Mouse (Mus musculus): ENCODE results near the gene Elmsan1. TPM values are rescaled to one million over a fixed set of nuclear protein-coding genes. Genes with fewer than 3 reads are reported as not detected.
A peak's percentile ranks its signal among the peaks of the same experiment; 100 is the strongest.

The Elmsan1 gene
- polyA plus RNA-seq, 1 experiment from 2014 or later, result 9.2 TPM

- H3K4me1 ChIP-seq, result peaks cover 62% of the 10 kb centered on the region
- no peaks in the 10 kb centered on the region for H3K9me3 ChIP-seq (replicated peaks)
- H3K36me3 ChIP-seq, result peaks cover 32% of the 10 kb centered on the region
- H3K27ac ChIP-seq, result peak overlapping the region; percentile 71; the same call in 1 of the 2 replicates
- WGBS, result 95% methylated on average over 5 of the region's 5 CpGs
- no peak overlapping the region for H3K4me3 ChIP-seq
- no peak for DNase-seq (ENCODE audit: low spot score)
- no peaks in the 10 kb centered on the region for H3K27me3 ChIP-seq (ENCODE audit: low read depth, poor library complexity, severe bottlenecking)
Observed at GRCm38 (mm10) chr12:84186950-84187349, 31.7 kb downstream of the Elmsan1 start.

- 90% methylated on average over 3 of the region's 3 CpGs for WGBS
- H3K9me3 ChIP-seq (replicated peaks), result no peaks in the 10 kb centered on the region
- no peak overlapping the region for H3K27ac ChIP-seq
- H3K36me3 ChIP-seq, result peaks cover 32% of the 10 kb centered on the region
- no peaks in the 10 kb centered on the region for H3K27me3 ChIP-seq (ENCODE audit: low read depth, poor library complexity, severe bottlenecking)
- peaks cover 62% of the 10 kb centered on the region for H3K4me1 ChIP-seq
- no peak overlapping the region for H3K4me3 ChIP-seq
- no peak for DNase-seq (ENCODE audit: low spot score)
Observed at GRCm38 (mm10) chr12:84186536-84186935, 32.1 kb downstream of the Elmsan1 start.

DNA sequence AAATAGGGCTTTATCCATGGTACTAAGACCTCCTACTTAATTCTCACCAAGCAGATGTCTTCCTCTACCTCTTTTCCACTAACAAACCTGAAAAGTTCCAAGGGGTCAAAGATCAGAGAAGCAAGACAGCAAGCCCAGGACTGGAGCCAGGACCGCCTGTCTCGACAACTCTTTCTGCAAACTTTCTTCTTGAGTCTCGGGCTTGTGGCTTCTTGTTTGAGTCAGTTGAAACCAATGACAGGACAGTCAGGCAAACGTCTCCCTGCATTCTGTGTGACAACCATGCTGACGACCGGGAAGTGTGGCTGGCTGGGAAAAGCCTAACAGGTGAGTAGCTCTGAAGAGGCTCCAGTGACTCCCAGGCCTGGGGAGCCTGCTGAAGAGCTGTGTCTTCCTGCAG lies 33.1 kb downstream of the Elmsan1 start:
- 65% methylated on average over 6 of the region's 6 CpGs for WGBS
- no peak overlapping the region for H3K27ac ChIP-seq
- no peaks in the 10 kb centered on the region for H3K9me3 ChIP-seq (replicated peaks)

GRCm38 (mm10) chr12:84184979-84185378 lies 33.7 kb downstream of the Elmsan1 start:
- 91% methylated on average over 5 of the region's 5 CpGs for WGBS

More for the DNA sequence above, 33.1 kb downstream of the Elmsan1 start:
- peaks cover 62% of the 10 kb centered on the region for H3K4me1 ChIP-seq
- DNase-seq (ENCODE audit: low spot score), result no peak
- H3K27me3 ChIP-seq (ENCODE audit: low read depth, poor library complexity, severe bottlenecking), result no peaks in the 10 kb centered on the region
- H3K4me3 ChIP-seq, result no peak overlapping the region
- H3K36me3 ChIP-seq, result peaks cover 36% of the 10 kb centered on the region

GRCm38 (mm10) chr12:84181999-84182398 lies 36.7 kb downstream of the Elmsan1 start:
- WGBS, result 71% methylated on average over 6 of the region's 6 CpGs
- no peak for DNase-seq (ENCODE audit: low spot score)

More at GRCm38 (mm10) chr12:84184979-84185378, 33.7 kb downstream of the Elmsan1 start:
- no peak overlapping the region for H3K4me3 ChIP-seq
- no peak overlapping the region for H3K27ac ChIP-seq
- H3K36me3 ChIP-seq, result peaks cover 36% of the 10 kb centered on the region
- H3K4me1 ChIP-seq, result peaks cover 62% of the 10 kb centered on the region
- no peaks in the 10 kb centered on the region for H3K9me3 ChIP-seq (replicated peaks)
- H3K27me3 ChIP-seq (ENCODE audit: low read depth, poor library complexity, severe bottlenecking), result no peaks in the 10 kb centered on the region
- no peak for DNase-seq (ENCODE audit: low spot score)

GRCm38 (mm10) chr12:84180701-84181435 lies 37.8 kb downstream of the Elmsan1 start:
- Histone ChIP-seq H3K27me3 (ENCODE audit: low read depth, poor library complexity, severe bottlenecking) (no peaks in the 10 kb centered on the region), H3K4me3 (no peak overlapping the region), H3K9me3 (replicated peaks) (no peaks in the 10 kb centered on the region), H3K36me3 (peaks cover 21% of the 10 kb centered on the region), H3K27ac (peak overlapping the region; percentile 19; the same call in 1 of the 2 replicates), H3K4me1 (peaks cover 65% of the 10 kb centered on the region)
- DNase-seq (ENCODE audit: low spot score), result no peak
- 80% methylated on average over 8 of the region's 8 CpGs for WGBS

More at GRCm38 (mm10) chr12:84181999-84182398, 36.7 kb downstream of the Elmsan1 start:
- Histone ChIP-seq H3K27ac (no peak overlapping the region), H3K4me1 (peaks cover 59% of the 10 kb centered on the region), H3K36me3 (peaks cover 32% of the 10 kb centered on the region), H3K4me3 (no peak overlapping the region), H3K9me3 (replicated peaks) (no peaks in the 10 kb centered on the region), H3K27me3 (ENCODE audit: low read depth, poor library complexity, severe bottlenecking) (no peaks in the 10 kb centered on the region)

DNA sequence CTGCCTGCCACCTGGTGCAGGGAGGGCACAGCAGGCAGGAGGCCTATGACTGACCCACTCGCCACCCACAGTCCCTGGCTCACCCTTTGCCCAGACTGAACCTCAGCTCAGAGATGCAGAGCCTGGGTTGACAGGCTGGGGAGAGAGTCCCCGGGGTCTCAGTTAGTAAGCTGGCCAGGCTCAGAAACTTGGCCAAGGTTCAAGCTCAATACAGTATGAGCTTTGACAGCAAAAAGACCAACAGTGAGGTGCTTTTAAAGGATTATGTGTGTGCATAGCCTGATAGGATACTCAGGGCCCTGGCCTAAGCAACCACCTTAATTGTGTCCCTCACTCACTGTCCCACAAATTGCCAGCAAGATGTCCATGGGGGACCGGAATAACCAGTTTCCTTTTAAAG lies 38.6 kb downstream of the Elmsan1 start:
- DNase-seq (ENCODE audit: low spot score), result no peak
- H3K27ac ChIP-seq, result no peak overlapping the region
- 87% methylated on average over 3 of the region's 3 CpGs for WGBS

GRCm38 (mm10) chr12:84178652-84179445 lies 39.8 kb downstream of the Elmsan1 start:
- Histone ChIP-seq H3K4me3 (no peak overlapping the region), H3K4me1 (peaks cover 78% of the 10 kb centered on the region)

More for the DNA sequence above, 38.6 kb downstream of the Elmsan1 start:
- Histone ChIP-seq H3K27me3 (ENCODE audit: low read depth, poor library complexity, severe bottlenecking) (no peaks in the 10 kb centered on the region), H3K36me3 (peaks cover 15% of the 10 kb centered on the region), H3K9me3 (replicated peaks) (no peaks in the 10 kb centered on the region), H3K4me3 (no peak overlapping the region), H3K4me1 (peaks cover 68% of the 10 kb centered on the region)

DNA sequence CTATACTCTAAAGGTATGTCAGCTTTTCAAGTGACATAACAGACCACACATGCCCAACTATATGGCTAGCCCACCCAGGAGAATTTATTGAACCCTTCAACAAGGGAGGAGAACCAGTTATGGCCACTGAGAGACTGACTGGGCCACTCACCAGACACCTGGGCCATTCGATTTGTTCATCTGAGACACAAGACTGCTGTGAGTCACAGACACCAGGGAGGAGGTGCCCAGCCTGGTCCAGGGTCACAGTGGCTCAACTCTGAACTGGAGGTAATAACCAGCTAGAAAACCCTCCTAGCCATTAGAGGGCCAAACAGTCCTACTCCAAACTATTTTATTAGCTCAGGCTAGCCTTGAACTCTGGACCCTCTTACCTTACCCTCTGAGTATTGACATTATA lies 40.6 kb downstream of the Elmsan1 start:
- WGBS, result 44% methylated on average over 1 of the region's 1 CpGs
- Histone ChIP-seq H3K27me3 (ENCODE audit: low read depth, poor library complexity, severe bottlenecking) (no peaks in the 10 kb centered on the region), H3K36me3 (peaks cover 18% of the 10 kb centered on the region), H3K9me3 (replicated peaks) (no peaks in the 10 kb centered on the region), H3K27ac (no peak overlapping the region), H3K4me3 (no peak overlapping the region), H3K4me1 (peaks cover 82% of the 10 kb centered on the region)
- no peak for DNase-seq (ENCODE audit: low spot score)

More at GRCm38 (mm10) chr12:84178652-84179445, 39.8 kb downstream of the Elmsan1 start:
- Histone ChIP-seq H3K27ac (no peak overlapping the region), H3K27me3 (ENCODE audit: low read depth, poor library complexity, severe bottlenecking) (no peaks in the 10 kb centered on the region), H3K9me3 (replicated peaks) (no peaks in the 10 kb centered on the region), H3K36me3 (peaks cover 10% of the 10 kb centered on the region)
- no peak for DNase-seq (ENCODE audit: low spot score)
- WGBS, result 69% methylated on average over 10 of the region's 10 CpGs

GRCm38 (mm10) chr12:84176886-84177765 lies 41.6 kb downstream of the Elmsan1 start:
- H3K36me3 ChIP-seq, result peaks cover 27% of the 10 kb centered on the region
- WGBS, result 43% methylated on average over 6 of the region's 6 CpGs
- peak overlapping the region; percentile 92 for H3K27ac ChIP-seq
- no peaks in the 10 kb centered on the region for H3K9me3 ChIP-seq (replicated peaks)
- peaks cover 82% of the 10 kb centered on the region for H3K4me1 ChIP-seq
- peak overlapping the region; percentile 58 for H3K4me3 ChIP-seq
- H3K27me3 ChIP-seq (ENCODE audit: low read depth, poor library complexity, severe bottlenecking), result no peaks in the 10 kb centered on the region
- DNase-seq (ENCODE audit: low spot score), result no peak

- 11% methylated on average over 13 of the region's 13 CpGs for WGBS
- peaks cover 79% of the 10 kb centered on the region for H3K4me1 ChIP-seq
- H3K9me3 ChIP-seq (replicated peaks), result no peaks in the 10 kb centered on the region
- peak; percentile 56 for DNase-seq (ENCODE audit: low spot score)
- H3K36me3 ChIP-seq, result peaks cover 35% of the 10 kb centered on the region
- H3K27ac ChIP-seq, result peak overlapping the region; percentile 92
- peak overlapping the region; percentile 58 for H3K4me3 ChIP-seq
- no peaks in the 10 kb centered on the region for H3K27me3 ChIP-seq (ENCODE audit: low read depth, poor library complexity, severe bottlenecking)
Observed at GRCm38 (mm10) chr12:84176126-84176769, 42.4 kb downstream of the Elmsan1 start.

DNA sequence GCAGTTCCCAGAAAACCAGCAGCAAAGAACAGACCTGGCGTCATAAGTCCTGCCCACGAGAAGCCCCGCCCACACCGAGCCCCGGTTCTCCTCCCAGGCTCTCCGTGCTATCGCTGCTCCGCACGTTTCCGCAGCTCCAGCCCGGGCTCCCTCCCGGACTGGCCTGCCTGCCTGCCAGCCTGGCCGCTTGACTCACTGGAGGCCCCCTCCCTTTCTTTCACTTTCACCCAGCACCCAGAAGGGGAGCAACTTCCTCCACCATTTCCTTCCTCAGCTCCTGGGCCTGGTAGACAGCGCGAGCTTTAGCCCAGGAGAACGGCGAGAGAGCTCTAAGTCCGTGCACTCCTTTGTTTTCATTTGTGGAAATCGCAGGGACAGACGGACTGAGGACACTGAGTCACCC lies 43.0 kb downstream of the Elmsan1 start:
- peaks cover 73% of the 10 kb centered on the region for H3K4me1 ChIP-seq
- peak overlapping the region; percentile 92 for H3K27ac ChIP-seq
- peaks cover 37% of the 10 kb centered on the region for H3K36me3 ChIP-seq
- no peaks in the 10 kb centered on the region for H3K9me3 ChIP-seq (replicated peaks)
- H3K27me3 ChIP-seq (ENCODE audit: low read depth, poor library complexity, severe bottlenecking), result no peaks in the 10 kb centered on the region
- peak; percentile 80 for DNase-seq (ENCODE audit: low spot score)
- H3K4me3 ChIP-seq, result peak overlapping the region; percentile 58
- WGBS, result 1% methylated on average over 20 of the region's 20 CpGs
